Mouse (Mus musculus) stomach, postnatal 0 days (tissue): Measurements from ENCODE around the gene Gm13285.
"Not testable (repeated sequence)": the region's sequence is repeated elsewhere in the genome, so short reads cannot be mapped to it uniquely, and the experiment has no call there.

Experiments
- CTCF ChIP-seq: IDR thresholded peaks from 2 replicates; pipeline ENCODE4 v1.5.1; 2016; ENCODE audit warnings: antibody characterized with exemption, low read depth, mild to moderate bottlenecking, moderate library complexity
- EP300 ChIP-seq: optimal IDR thresholded peaks from 2 replicates; pipeline ENCODE3; 2016; ENCODE audit warnings: antibody characterized with exemption

GRCm38 (mm10) chr4:88785409-88785808, 14.1 kb upstream of the Gm13285 start, which contains the start of gene Gm13276:
- TF ChIP-seq CTCF, EP300: not testable (repeated sequence)
